Mouse (Mus musculus) limb, embryonic 13.5 days (tissue): ENCODE measurements at regions not wholly inside any gene's neighbourhood (a gene's known extent, or its start where the extent isn't known, plus 50 kb on each side); places are given as distances from the start of the nearest gene placed in this dataset.

Experiments
- ATAC-seq: fragments of 200-750 bp; cut with Nextera tagmentation; 2 replicates; pipeline ENCODE4 v1.8.0; 2017; ENCODE audit warnings: low read depth, moderate number of reproducible peaks, moderate TSS enrichment; ENCODE audit not compliant: low FRiP score
- H3K27ac ChIP-seq: fragments of 300-500 bp; sonication (generic); 2 replicates; pipeline ENCODE4 v1.5.1; 2015; ENCODE audit warnings: inconsistent platforms, mild to moderate bottlenecking, moderate library complexity
- H3K27me3 ChIP-seq: fragments of 300-500 bp; sonication (generic); 2 replicates; pipeline ENCODE4 v1.6.1; 2015; ENCODE audit warnings: mild to moderate bottlenecking, inconsistent platforms
- H3K36me3 ChIP-seq: fragments of 300-500 bp; sonication (generic); 2 replicates; pipeline ENCODE4 v1.6.1; 2015; ENCODE audit warnings: inconsistent platforms, mild to moderate bottlenecking, moderate library complexity
- H3K4me1 ChIP-seq: fragments of 300-500 bp; sonication (generic); 2 replicates; pipeline ENCODE4 v1.6.1; 2015; ENCODE audit warnings: inconsistent platforms
- H3K4me2 ChIP-seq: fragments of 300-500 bp; sonication (generic); replicated peaks from 2 replicates; pipeline ENCODE4 v1.6.1; 2015; ENCODE audit warnings: inconsistent platforms, mild to moderate bottlenecking, moderate library complexity
- H3K4me3 ChIP-seq: fragments of 300-500 bp; sonication (generic); 2 replicates; pipeline ENCODE4 v1.5.1; 2015; ENCODE audit warnings: moderate library complexity, mild to moderate bottlenecking, inconsistent platforms
- H3K9ac ChIP-seq: fragments of 300-500 bp; sonication (generic); 2 replicates; pipeline ENCODE4 v1.6.1; 2015; ENCODE audit warnings: mild to moderate bottlenecking, inconsistent platforms
- H3K9me3 ChIP-seq: fragments of 300-500 bp; sonication (generic); 2 replicates; pipeline ENCODE4 v1.6.1; 2016; ENCODE audit warnings: inconsistent platforms
- WGBS: fragments of 180-500 bp; shearing (Covaris S2); methylation state at CpG from one replicate; pipeline ENCODE4 v1.1.7; 2015; 5-methylcytosine and 5-hydroxymethylcytosine counted together

DNA sequence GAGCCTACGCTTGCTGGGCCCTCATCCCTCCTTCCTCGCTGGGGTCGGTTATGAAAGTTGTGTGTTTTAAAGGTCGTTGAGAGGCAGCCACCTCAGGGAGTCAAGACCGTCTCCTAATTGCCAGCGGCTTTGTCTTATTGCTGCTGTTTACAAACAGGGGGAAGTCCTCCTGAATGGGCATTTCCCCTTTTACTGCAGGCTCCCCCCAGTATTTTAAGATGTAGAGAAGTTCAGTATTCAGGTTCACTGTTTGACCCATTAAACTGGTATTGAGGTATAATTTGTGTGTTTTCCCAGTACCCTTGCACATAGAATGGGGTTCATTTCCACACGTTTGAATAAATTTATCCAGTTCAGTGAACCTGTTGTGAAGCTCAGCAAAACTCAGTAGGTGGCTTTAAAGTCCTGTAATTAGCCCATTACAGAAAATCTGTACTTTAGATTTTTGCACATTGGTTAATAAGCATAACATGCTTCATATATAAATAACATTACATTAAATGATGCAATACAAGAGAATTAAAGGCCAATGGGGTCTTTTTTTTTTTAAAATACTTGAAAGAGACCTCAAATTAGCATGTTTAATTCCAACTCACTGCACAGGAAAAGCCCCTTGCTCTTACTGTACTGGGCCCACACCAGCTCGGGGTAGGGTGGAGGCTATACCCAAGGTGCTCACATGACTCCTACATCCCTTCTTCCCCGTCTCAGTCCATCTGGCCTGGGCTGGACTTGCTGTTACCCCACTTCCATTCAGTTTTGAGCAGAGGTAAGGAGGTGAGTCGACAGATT lies 63.7 kb downstream of the Nkx2-1 start:
- H3K9me3 ChIP-seq, result no peaks in the 10 kb centered on the region
- H3K4me1 ChIP-seq, result no peaks in the 10 kb centered on the region
- 51% methylated on average over 10 of the region's 10 CpGs for WGBS
- no peak overlapping the region for H3K4me3 ChIP-seq
- no peak overlapping the region for H3K27ac ChIP-seq
- no peak overlapping the region for H3K9ac ChIP-seq
- no peak for ATAC-seq
- no peaks in the 10 kb centered on the region for H3K36me3 ChIP-seq
- H3K27me3 ChIP-seq, result no peaks in the 10 kb centered on the region
- no peak overlapping the region for H3K4me2 ChIP-seq

DNA sequence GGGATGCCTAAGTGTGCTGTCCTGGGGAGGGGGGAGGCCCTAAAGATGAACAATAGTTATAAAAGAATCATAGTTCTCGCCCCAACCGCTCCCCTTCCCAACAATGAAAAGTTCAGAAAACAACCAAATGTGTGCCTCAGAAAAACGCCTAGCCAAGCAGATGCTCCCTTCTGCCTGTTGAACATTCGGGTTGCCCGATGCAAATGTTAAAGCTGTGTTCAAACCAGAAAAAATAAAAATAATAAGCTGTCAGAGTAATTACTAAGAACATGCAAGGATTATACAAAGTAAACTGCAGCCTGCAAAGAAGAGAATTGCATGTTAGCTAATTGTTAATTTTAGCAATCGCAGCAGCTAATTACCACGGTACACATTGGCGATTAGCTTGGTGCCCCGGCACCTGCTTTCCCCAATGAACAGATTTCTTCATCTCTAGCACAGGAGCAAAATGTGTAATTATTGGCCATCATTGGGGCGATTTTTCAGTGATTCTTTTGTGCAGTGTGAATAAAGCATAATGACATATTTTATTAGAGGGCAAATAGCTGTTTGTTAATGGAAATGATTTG lies 65.7 kb downstream of the Nkx2-1 start:
- ATAC-seq, result no peak
- Histone ChIP-seq H3K27me3 (no peaks in the 10 kb centered on the region), H3K36me3 (no peaks in the 10 kb centered on the region), H3K4me1 (no peaks in the 10 kb centered on the region), H3K4me3 (no peak overlapping the region), H3K27ac (no peak overlapping the region), H3K4me2 (no peak overlapping the region), H3K9ac (no peak overlapping the region), H3K9me3 (no peaks in the 10 kb centered on the region)
- WGBS, result 74% methylated on average over 10 of the region's 10 CpGs

GRCm38 (mm10) chr12:56459508-56460119 lies 77.1 kb downstream of the Nkx2-1 start:
- peak overlapping the region; percentile 4; the same call in 1 of the 2 replicates for H3K4me3 ChIP-seq
- ATAC-seq, result no peak
- H3K27ac ChIP-seq, result no peak overlapping the region
- peaks cover 12% of the 10 kb centered on the region for H3K4me1 ChIP-seq
- H3K4me2 ChIP-seq, result peak overlapping the region; percentile 45
- H3K36me3 ChIP-seq, result no peaks in the 10 kb centered on the region
- no peak overlapping the region for H3K9ac ChIP-seq
- peaks cover 38% of the 10 kb centered on the region for H3K27me3 ChIP-seq
- no peaks in the 10 kb centered on the region for H3K9me3 ChIP-seq
- 6% methylated on average over 10 of the region's 10 CpGs for WGBS

DNA sequence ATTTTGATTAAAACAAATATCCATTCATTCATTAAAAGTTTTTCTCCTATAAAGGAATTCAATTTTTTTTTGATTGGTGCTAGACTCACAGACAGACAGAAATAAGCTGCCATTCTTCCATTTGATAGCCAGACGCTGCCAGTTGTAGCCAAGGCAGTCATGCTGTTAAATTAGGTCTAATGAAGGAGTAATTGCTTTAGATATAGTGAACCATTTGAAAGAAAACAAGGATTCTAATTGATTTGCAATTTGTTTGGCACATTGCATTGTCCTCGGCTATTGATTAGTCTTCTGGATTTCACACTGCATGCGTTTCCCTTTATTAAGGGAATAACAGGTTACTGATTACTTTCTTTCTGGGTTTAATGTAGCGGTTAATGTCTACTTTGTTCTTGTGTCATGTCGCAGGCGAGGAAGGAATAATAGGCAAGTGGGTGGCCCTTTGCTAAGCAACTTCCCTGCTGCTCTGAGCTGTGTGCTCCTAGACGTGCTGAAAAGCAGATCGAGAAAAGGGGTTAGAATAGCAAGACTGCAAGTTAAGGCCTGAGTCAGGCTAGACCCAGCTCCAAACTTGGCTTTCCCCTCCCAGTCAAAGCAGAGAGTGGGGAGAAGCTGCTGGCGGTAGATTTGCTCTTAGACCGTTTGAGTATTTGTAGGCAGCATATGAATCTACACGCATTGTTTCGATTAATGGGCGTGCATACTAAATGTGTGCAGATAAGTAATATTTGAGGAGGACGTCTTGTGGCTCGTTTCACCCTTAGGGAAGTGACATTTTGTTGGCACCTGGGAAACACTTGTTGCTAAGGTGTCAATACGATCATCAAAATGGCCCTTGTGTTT lies 77.8 kb downstream of the Nkx2-1 start:
- H3K4me1 ChIP-seq, result peaks cover 12% of the 10 kb centered on the region
- peaks cover 38% of the 10 kb centered on the region for H3K27me3 ChIP-seq
- H3K36me3 ChIP-seq, result no peaks in the 10 kb centered on the region
- peak overlapping the region; percentile 4; the same call in 1 of the 2 replicates for H3K4me3 ChIP-seq
- 8% methylated on average over 16 of the region's 16 CpGs for WGBS
- peak overlapping the region; percentile 45 for H3K4me2 ChIP-seq
- H3K9ac ChIP-seq, result no peak overlapping the region
- no peak for ATAC-seq
- no peaks in the 10 kb centered on the region for H3K9me3 ChIP-seq
- no peak overlapping the region for H3K27ac ChIP-seq

GRCm38 (mm10) chr12:56457951-56458350 lies 78.8 kb downstream of the Nkx2-1 start:
- Histone ChIP-seq H3K27ac (no peak overlapping the region), H3K27me3 (peaks cover 38% of the 10 kb centered on the region), H3K9me3 (no peaks in the 10 kb centered on the region), H3K9ac (no peak overlapping the region), H3K4me2 (no peak overlapping the region), H3K36me3 (no peaks in the 10 kb centered on the region), H3K4me1 (peaks cover 12% of the 10 kb centered on the region), H3K4me3 (no peak overlapping the region)
- no peak for ATAC-seq
- WGBS, result 44% methylated on average over 5 of the region's 5 CpGs

- ATAC-seq, result no peak
- Histone ChIP-seq H3K36me3 (no peaks in the 10 kb centered on the region), H3K9me3 (no peaks in the 10 kb centered on the region), H3K4me3 (no peak overlapping the region), H3K4me2 (no peak overlapping the region), H3K27me3 (peaks cover 36% of the 10 kb centered on the region), H3K9ac (no peak overlapping the region), H3K4me1 (peaks cover 12% of the 10 kb centered on the region), H3K27ac (no peak overlapping the region)
- 15% methylated on average over 2 of the region's 2 CpGs for WGBS
These were observed 79.4 kb downstream of the Nkx2-1 start for GRCm38 (mm10) chr12:56457356-56457755.

- Histone ChIP-seq H3K9me3 (no peaks in the 10 kb centered on the region), H3K9ac (no peak overlapping the region), H3K4me2 (no peak overlapping the region), H3K36me3 (no peaks in the 10 kb centered on the region), H3K27ac (no peak overlapping the region), H3K4me3 (no peak overlapping the region), H3K27me3 (0 out of 2 replicates have a peak, but pooled peaks cover 4% of the 10 kb centered on the region), H3K4me1 (no peaks in the 10 kb centered on the region)
- ATAC-seq, result no peak
- 81% methylated on average over 2 of the region's 2 CpGs for WGBS
These were observed 86.4 kb downstream of the Nkx2-1 start for GRCm38 (mm10) chr12:56450261-56450660.

GRCm38 (mm10) chr12:56448786-56449564 lies 87.7 kb downstream of the Nkx2-1 start:
- H3K4me3 ChIP-seq, result no peak overlapping the region
- H3K9ac ChIP-seq, result no peak overlapping the region
- 80% methylated on average over 12 of the region's 12 CpGs for whole genome bisulfite sequencing
- no peaks in the 10 kb centered on the region for H3K4me1 ChIP-seq
- no peak for ATAC-seq
- no peaks in the 10 kb centered on the region for H3K9me3 ChIP-seq
- no peaks in the 10 kb centered on the region for H3K36me3 ChIP-seq
- no peak overlapping the region for H3K4me2 ChIP-seq
- no peak overlapping the region for H3K27ac ChIP-seq
- H3K27me3 ChIP-seq, result 0 out of 2 replicates have a peak, but pooled peaks cover 4% of the 10 kb centered on the region

DNA sequence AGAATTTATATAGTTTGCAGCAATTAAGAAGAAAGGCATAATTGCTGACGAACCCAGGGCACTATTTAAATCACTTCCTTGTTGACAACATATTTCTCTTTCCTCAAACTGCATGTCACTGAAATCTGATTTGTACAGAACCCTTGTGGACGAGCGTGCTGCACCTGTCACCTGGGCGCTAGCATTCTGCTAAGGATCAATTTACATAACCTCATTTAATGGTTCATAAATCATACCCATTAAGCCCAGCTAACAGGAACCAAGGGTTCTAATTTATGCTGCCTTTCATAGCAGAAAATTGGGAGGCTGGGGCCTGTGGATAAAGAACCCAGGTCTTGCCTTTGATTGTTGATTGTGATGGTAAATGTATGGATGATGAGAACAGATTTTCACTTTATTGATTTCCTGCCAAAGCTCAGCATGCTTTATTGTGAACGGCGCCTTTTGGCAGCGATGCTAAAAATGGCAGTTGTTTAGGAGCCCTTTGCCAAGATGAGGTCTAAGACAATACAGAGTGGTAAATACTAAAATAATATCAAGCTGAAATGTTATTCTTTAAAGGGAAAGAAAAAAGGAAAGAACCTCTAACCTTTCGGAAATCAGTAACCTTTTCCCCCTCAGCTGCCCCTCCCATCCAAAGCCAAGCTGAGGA lies 95.4 kb downstream of the Nkx2-1 start:
- Histone ChIP-seq H3K4me3 (no peak overlapping the region), H3K4me1 (peaks cover 14% of the 10 kb centered on the region), H3K27ac (no peak overlapping the region), H3K36me3 (no peaks in the 10 kb centered on the region), H3K9ac (no peak overlapping the region), H3K4me2 (no peak overlapping the region), H3K9me3 (no peaks in the 10 kb centered on the region), H3K27me3 (peaks cover 23% of the 10 kb centered on the region)
- WGBS, result 19% methylated on average over 8 of the region's 8 CpGs
- ATAC-seq, result no peak

GRCm38 (mm10) chr12:56440068-56440847 lies 94.6 kb upstream of the Mbip start:
- Histone ChIP-seq H3K4me3 (no peak overlapping the region), H3K9me3 (no peaks in the 10 kb centered on the region), H3K27me3 (peaks cover 29% of the 10 kb centered on the region)

More at GRCm38 (mm10) chr12:56440068-56440847, 94.6 kb upstream of the Mbip start:
- H3K9ac ChIP-seq, result no peak overlapping the region
- peaks cover 14% of the 10 kb centered on the region for H3K4me1 ChIP-seq
- no peak overlapping the region for H3K27ac ChIP-seq
- 13% methylated on average over 12 of the region's 12 CpGs for WGBS
- no peaks in the 10 kb centered on the region for H3K36me3 ChIP-seq
- ATAC-seq, result 0 out of 2 replicates have a peak, but pooled peaks have one; percentile 24
- peak overlapping the region; percentile 35; the same call in 1 of the 2 replicates for H3K4me2 ChIP-seq
